Mouse (Mus musculus): ENCODE results near the gene Phc2. TPM values are rescaled to one million over a fixed set of nuclear protein-coding genes. Genes with fewer than 3 reads are reported as not detected.

Phc2 gene
- polyA plus RNA-seq, 1 experiment from 2014 or later = 107 TPM

- WGBS = 54% methylated on average over 13 of the region's 13 CpGs
- Histone ChIP-seq H3K27ac (ENCODE audit: low read depth) (no peak overlapping the region), H3K4me1 (ENCODE audit: insufficient read depth) (no peaks in the 10 kb centered on the region), H3K36me3 (ENCODE audit: insufficient read depth) (peaks cover 14% of the 10 kb centered on the region), H3K4me2 (no peak overlapping the region), H3K4me3 (ENCODE audit: low read depth, low read length) (no peak overlapping the region), H3K9me3 (ENCODE audit: low read depth, low read length) (no peaks in the 10 kb centered on the region; the same call in 1 of the 2 replicates), H3K27me3 (ENCODE audit: insufficient read depth, low read length) (no peaks in the 10 kb centered on the region), H3K9ac (no peak overlapping the region)
- ATAC-seq (ENCODE audit: insufficient read depth) = no peak
- no peak for TF ChIP-seq CTCF (IDR thresholded peaks at IDR 0.05; ENCODE audit: low read depth)
- DNase-seq = no peak
Measured at GRCm38 (mm10) chr4:128768120-128768519, 113.6 kb downstream of the Phc2 start.

GRCm38 (mm10) chr4:128769569-128770355 lies 115.3 kb downstream of the Phc2 start:
- H3K9ac ChIP-seq = no peak overlapping the region
- no peak for DNase-seq
- 67% methylated on average over 13 of the region's 13 CpGs for WGBS

GRCm38 (mm10) chr4:128770698-128771097 lies 116.2 kb downstream of the Phc2 start:
- Histone ChIP-seq H3K9ac (no peak overlapping the region), H3K27ac (ENCODE audit: low read depth) (no peak overlapping the region), H3K9me3 (ENCODE audit: low read depth, low read length) (no peaks in the 10 kb centered on the region), H3K27me3 (ENCODE audit: insufficient read depth, low read length) (no peaks in the 10 kb centered on the region), H3K4me2 (no peak overlapping the region), H3K36me3 (ENCODE audit: insufficient read depth) (peaks cover 39% of the 10 kb centered on the region), H3K4me3 (ENCODE audit: low read depth, low read length) (no peak overlapping the region), H3K4me1 (ENCODE audit: insufficient read depth) (no peaks in the 10 kb centered on the region)
- TF ChIP-seq CTCF (IDR thresholded peaks at IDR 0.05; ENCODE audit: low read depth) = no peak
- DNase-seq (peak; percentile 39), ATAC-seq (ENCODE audit: insufficient read depth) (peak; percentile 58; the same call in 1 of the 2 replicates)
- 65% methylated on average over 5 of the region's 5 CpGs for WGBS

More at GRCm38 (mm10) chr4:128769569-128770355, 115.3 kb downstream of the Phc2 start:
- Histone ChIP-seq H3K4me3 (ENCODE audit: low read depth, low read length) (no peak overlapping the region), H3K27ac (ENCODE audit: low read depth) (no peak overlapping the region), H3K27me3 (ENCODE audit: insufficient read depth, low read length) (no peaks in the 10 kb centered on the region), H3K4me2 (no peak overlapping the region), H3K4me1 (ENCODE audit: insufficient read depth) (no peaks in the 10 kb centered on the region), H3K9me3 (ENCODE audit: low read depth, low read length) (no peaks in the 10 kb centered on the region), H3K36me3 (ENCODE audit: insufficient read depth) (peaks cover 31% of the 10 kb centered on the region)
- ATAC-seq (ENCODE audit: insufficient read depth) = no peak
- TF ChIP-seq CTCF (IDR thresholded peaks at IDR 0.05; ENCODE audit: low read depth) = no peak

- Histone ChIP-seq H3K36me3 (ENCODE audit: insufficient read depth) (peaks cover 71% of the 10 kb centered on the region), H3K27ac (ENCODE audit: low read depth) (no peak overlapping the region), H3K9me3 (ENCODE audit: low read depth, low read length) (no peaks in the 10 kb centered on the region), H3K27me3 (ENCODE audit: insufficient read depth, low read length) (no peaks in the 10 kb centered on the region), H3K4me3 (ENCODE audit: low read depth, low read length) (no peak overlapping the region), H3K9ac (no peak overlapping the region), H3K4me1 (ENCODE audit: insufficient read depth) (no peaks in the 10 kb centered on the region), H3K4me2 (no peak overlapping the region)
- ATAC-seq (ENCODE audit: insufficient read depth) (no peak), DNase-seq (no peak)
- TF ChIP-seq CTCF (IDR thresholded peaks at IDR 0.05; ENCODE audit: low read depth) = no peak
- 78% methylated on average over 11 of the region's 11 CpGs for WGBS
Measured at GRCm38 (mm10) chr4:128773820-128774219, 119.3 kb downstream of the Phc2 start.

GRCm38 (mm10) chr4:128774467-128774866 lies 120.0 kb downstream of the Phc2 start:
- Histone ChIP-seq H3K27me3 (ENCODE audit: insufficient read depth, low read length) (no peaks in the 10 kb centered on the region), H3K9ac (no peak overlapping the region), H3K9me3 (ENCODE audit: low read depth, low read length) (no peaks in the 10 kb centered on the region), H3K36me3 (ENCODE audit: insufficient read depth) (peaks cover 77% of the 10 kb centered on the region), H3K4me2 (no peak overlapping the region), H3K4me3 (ENCODE audit: low read depth, low read length) (no peak overlapping the region), H3K4me1 (ENCODE audit: insufficient read depth) (no peaks in the 10 kb centered on the region), H3K27ac (ENCODE audit: low read depth) (no peak overlapping the region)
- 84% methylated on average over 9 of the region's 9 CpGs for WGBS
- DNase-seq (peak; percentile 75), ATAC-seq (ENCODE audit: insufficient read depth) (no peak)
- peak; percentile 78 for TF ChIP-seq CTCF (IDR thresholded peaks at IDR 0.05; ENCODE audit: low read depth)

- Histone ChIP-seq H3K27me3 (ENCODE audit: insufficient read depth, low read length) (no peaks in the 10 kb centered on the region), H3K27ac (ENCODE audit: low read depth) (no peak overlapping the region), H3K9ac (no peak overlapping the region), H3K36me3 (ENCODE audit: insufficient read depth) (peaks cover 99% of the 10 kb centered on the region), H3K4me2 (no peak overlapping the region), H3K4me3 (ENCODE audit: low read depth, low read length) (no peak overlapping the region), H3K4me1 (ENCODE audit: insufficient read depth) (no peaks in the 10 kb centered on the region), H3K9me3 (ENCODE audit: low read depth, low read length) (no peaks in the 10 kb centered on the region)
- TF ChIP-seq CTCF (IDR thresholded peaks at IDR 0.05; ENCODE audit: low read depth) = peak; percentile 99
- DNase-seq = peak; percentile 87
- 50% methylated on average over 20 of the region's 20 CpGs for WGBS
- peak; percentile 52 for ATAC-seq (ENCODE audit: insufficient read depth)
Measured at GRCm38 (mm10) chr4:128776568-128777289, 122.2 kb downstream of the Phc2 start.

GRCm38 (mm10) chr4:128777593-128777992 lies 123.1 kb downstream of the Phc2 start:
- H3K4me2 ChIP-seq = no peak overlapping the region
- H3K4me1 ChIP-seq (ENCODE audit: insufficient read depth) = no peaks in the 10 kb centered on the region
- DNase-seq = no peak
- H3K27ac ChIP-seq (ENCODE audit: low read depth) = no peak overlapping the region
- H3K9ac ChIP-seq = no peak overlapping the region
- H3K4me3 ChIP-seq (ENCODE audit: low read depth, low read length) = no peak overlapping the region
- peaks cover 99% of the 10 kb centered on the region for H3K36me3 ChIP-seq (ENCODE audit: insufficient read depth)
- no peaks in the 10 kb centered on the region for H3K27me3 ChIP-seq (ENCODE audit: insufficient read depth, low read length)
- WGBS = 79% methylated on average over 11 of the region's 11 CpGs
- no peak for TF ChIP-seq CTCF (IDR thresholded peaks at IDR 0.05; ENCODE audit: low read depth)
- H3K9me3 ChIP-seq (ENCODE audit: low read depth, low read length) = no peaks in the 10 kb centered on the region
- no peak for ATAC-seq (ENCODE audit: insufficient read depth)

Data from lung, embryonic 14.5 days (tissue).